Mouse (Mus musculus): ENCODE measurements around the gene Gucd1. TPM values are rescaled to one million over a fixed set of nuclear protein-coding genes. Genes with fewer than 3 reads are reported as not detected.

The Gucd1 gene
- polyA plus RNA-seq, 1 experiment from 2014 or later = 80.9 TPM

DNA sequence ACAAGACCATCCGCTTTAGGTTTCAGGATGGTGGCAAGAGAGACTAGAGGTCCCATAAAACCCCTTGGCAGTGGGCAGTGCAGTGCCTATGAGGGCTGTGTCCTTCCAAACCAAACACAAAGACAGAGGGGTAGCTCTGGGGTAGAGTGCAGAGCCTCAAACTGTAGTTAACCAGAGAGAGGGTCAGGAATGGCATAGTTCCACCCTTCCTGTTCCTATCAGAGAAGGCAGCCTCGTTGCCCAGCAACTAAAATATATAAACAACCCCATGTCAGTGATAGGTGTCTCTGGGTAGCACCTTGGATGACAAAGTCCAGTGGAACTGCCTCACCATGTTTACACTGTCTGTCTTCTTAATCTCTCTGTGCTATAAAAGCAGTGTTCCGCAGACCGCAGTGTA is 76.0 kb downstream of the Gucd1 start:
- Histone ChIP-seq H3K27ac (ENCODE audit: low read depth, low read length) (no peak overlapping the region; the same call in 1 of the 2 replicates), H3K9me3 (ENCODE audit: control insufficient read depth) (no peaks in the 10 kb centered on the region), H3K9ac (ENCODE audit: low read depth, low read length) (no peak overlapping the region), H3K36me3 (ENCODE audit: control insufficient read depth, insufficient read depth) (no peaks in the 10 kb centered on the region), H3K4me2 (replicated peaks; ENCODE audit: low read depth) (0 out of 2 replicates have a peak overlapping the region, but pooled peaks have one; percentile 37), H3K4me3 (ENCODE audit: low read depth, low read length) (no peak overlapping the region), H3K27me3 (replicated peaks; ENCODE audit: control insufficient read depth, insufficient read depth, low read length) (no peaks in the 10 kb centered on the region), H3K4me1 (replicated peaks; ENCODE audit: control insufficient read depth, insufficient read depth, low read length) (0 out of 2 replicates have a peak, but pooled peaks cover 6% of the 10 kb centered on the region)
- ATAC-seq = peak; percentile 91
- no peak for TF ChIP-seq CTCF (IDR thresholded peaks at IDR 0.05; ENCODE audit: low read depth)
- WGBS = 18% methylated on average over 4 of the region's 4 CpGs

GRCm38 (mm10) chr10:75440756-75441155 is 77.0 kb downstream of the Gucd1 start:
- Histone ChIP-seq H3K27ac (ENCODE audit: low read depth, low read length) (no peak overlapping the region), H3K4me3 (ENCODE audit: low read depth, low read length) (no peak overlapping the region), H3K4me2 (replicated peaks; ENCODE audit: low read depth) (no peak overlapping the region), H3K36me3 (ENCODE audit: control insufficient read depth, insufficient read depth) (no peaks in the 10 kb centered on the region), H3K9ac (ENCODE audit: low read depth, low read length) (no peak overlapping the region), H3K27me3 (replicated peaks; ENCODE audit: control insufficient read depth, insufficient read depth, low read length) (no peaks in the 10 kb centered on the region), H3K9me3 (ENCODE audit: control insufficient read depth) (no peaks in the 10 kb centered on the region), H3K4me1 (replicated peaks; ENCODE audit: control insufficient read depth, insufficient read depth, low read length) (0 out of 2 replicates have a peak, but pooled peaks cover 6% of the 10 kb centered on the region)
- WGBS = 82% methylated on average over 3 of the region's 3 CpGs
- TF ChIP-seq CTCF (IDR thresholded peaks at IDR 0.05; ENCODE audit: low read depth) = no peak
- peak; percentile 23; the same call in 1 of the 2 replicates for ATAC-seq

DNA sequence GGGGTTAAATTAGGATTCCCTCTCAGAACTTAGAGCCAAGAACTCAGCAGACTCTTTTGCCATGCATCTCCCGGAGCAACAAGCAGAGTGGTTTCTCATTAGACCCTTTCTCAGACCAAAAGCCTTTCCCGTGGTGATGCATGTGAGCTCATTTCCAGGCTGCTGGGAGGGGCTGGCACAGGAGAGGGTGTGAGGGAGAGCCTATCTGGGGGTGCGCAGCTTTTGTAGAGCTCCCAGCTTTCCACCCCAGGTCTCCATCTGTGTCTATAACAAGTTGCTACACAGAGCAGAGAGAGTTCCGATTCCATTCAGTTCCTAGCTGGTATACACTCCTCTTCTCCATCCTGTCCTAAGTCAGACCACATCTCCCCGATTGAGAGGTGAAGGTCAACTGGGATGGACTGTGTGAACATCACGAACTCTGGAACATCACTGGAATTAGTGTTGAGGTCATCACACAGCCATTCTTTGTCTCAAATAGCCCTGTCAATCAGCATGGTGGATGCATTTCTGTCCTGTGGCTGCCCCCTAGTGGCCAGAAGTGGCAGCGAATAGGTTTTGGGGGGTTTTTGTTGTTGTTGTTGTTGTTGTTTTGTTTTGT is 78.5 kb downstream of the Gucd1 start:
- 48% methylated on average over 7 of the region's 7 CpGs for WGBS
- no peak overlapping the region for H3K27ac ChIP-seq (ENCODE audit: low read depth, low read length)
- H3K9me3 ChIP-seq (ENCODE audit: control insufficient read depth) = no peaks in the 10 kb centered on the region
- H3K4me1 ChIP-seq (replicated peaks; ENCODE audit: control insufficient read depth, insufficient read depth, low read length) = 0 out of 2 replicates have a peak, but pooled peaks cover 6% of the 10 kb centered on the region
- ATAC-seq = no peak
- peak; percentile 92 for TF ChIP-seq CTCF (IDR thresholded peaks at IDR 0.05; ENCODE audit: low read depth)
- no peaks in the 10 kb centered on the region for H3K36me3 ChIP-seq (ENCODE audit: control insufficient read depth, insufficient read depth)
- H3K9ac ChIP-seq (ENCODE audit: low read depth, low read length) = no peak overlapping the region
- no peak overlapping the region for H3K4me3 ChIP-seq (ENCODE audit: low read depth, low read length)
- no peak overlapping the region for H3K4me2 ChIP-seq (replicated peaks; ENCODE audit: low read depth)
- no peaks in the 10 kb centered on the region for H3K27me3 ChIP-seq (replicated peaks; ENCODE audit: control insufficient read depth, insufficient read depth, low read length)

- no peak for TF ChIP-seq CTCF (IDR thresholded peaks at IDR 0.05; ENCODE audit: low read depth)
- 73% methylated on average over 13 of the region's 13 CpGs for WGBS
- Histone ChIP-seq H3K27ac (ENCODE audit: low read depth, low read length) (no peak overlapping the region), H3K27me3 (replicated peaks; ENCODE audit: control insufficient read depth, insufficient read depth, low read length) (no peaks in the 10 kb centered on the region), H3K4me3 (ENCODE audit: low read depth, low read length) (no peak overlapping the region), H3K9ac (ENCODE audit: low read depth, low read length) (no peak overlapping the region), H3K4me1 (replicated peaks; ENCODE audit: control insufficient read depth, insufficient read depth, low read length) (0 out of 2 replicates have a peak, but pooled peaks cover 6% of the 10 kb centered on the region), H3K9me3 (ENCODE audit: control insufficient read depth) (no peaks in the 10 kb centered on the region), H3K4me2 (replicated peaks; ENCODE audit: low read depth) (no peak overlapping the region), H3K36me3 (ENCODE audit: control insufficient read depth, insufficient read depth) (no peaks in the 10 kb centered on the region)
- no peak for ATAC-seq
These were observed 79.5 kb downstream of the Gucd1 start for GRCm38 (mm10) chr10:75438132-75438810.

GRCm38 (mm10) chr10:75437284-75437683 is 80.5 kb downstream of the Gucd1 start:
- H3K4me3 ChIP-seq (ENCODE audit: low read depth, low read length) = no peak overlapping the region
- H3K9ac ChIP-seq (ENCODE audit: low read depth, low read length) = no peak overlapping the region
- TF ChIP-seq CTCF (IDR thresholded peaks at IDR 0.05; ENCODE audit: low read depth) = no peak
- no peaks in the 10 kb centered on the region for H3K9me3 ChIP-seq (ENCODE audit: control insufficient read depth)
- no peaks in the 10 kb centered on the region for H3K36me3 ChIP-seq (ENCODE audit: control insufficient read depth, insufficient read depth)
- no peak for ATAC-seq
- no peak overlapping the region for H3K4me2 ChIP-seq (replicated peaks; ENCODE audit: low read depth)
- H3K4me1 ChIP-seq (replicated peaks; ENCODE audit: control insufficient read depth, insufficient read depth, low read length) = 0 out of 2 replicates have a peak, but pooled peaks cover 5% of the 10 kb centered on the region
- H3K27me3 ChIP-seq (replicated peaks; ENCODE audit: control insufficient read depth, insufficient read depth, low read length) = no peaks in the 10 kb centered on the region
- 100% methylated on average over 1 of the region's 1 CpGs for WGBS
- H3K27ac ChIP-seq (ENCODE audit: low read depth, low read length) = no peak overlapping the region

DNA sequence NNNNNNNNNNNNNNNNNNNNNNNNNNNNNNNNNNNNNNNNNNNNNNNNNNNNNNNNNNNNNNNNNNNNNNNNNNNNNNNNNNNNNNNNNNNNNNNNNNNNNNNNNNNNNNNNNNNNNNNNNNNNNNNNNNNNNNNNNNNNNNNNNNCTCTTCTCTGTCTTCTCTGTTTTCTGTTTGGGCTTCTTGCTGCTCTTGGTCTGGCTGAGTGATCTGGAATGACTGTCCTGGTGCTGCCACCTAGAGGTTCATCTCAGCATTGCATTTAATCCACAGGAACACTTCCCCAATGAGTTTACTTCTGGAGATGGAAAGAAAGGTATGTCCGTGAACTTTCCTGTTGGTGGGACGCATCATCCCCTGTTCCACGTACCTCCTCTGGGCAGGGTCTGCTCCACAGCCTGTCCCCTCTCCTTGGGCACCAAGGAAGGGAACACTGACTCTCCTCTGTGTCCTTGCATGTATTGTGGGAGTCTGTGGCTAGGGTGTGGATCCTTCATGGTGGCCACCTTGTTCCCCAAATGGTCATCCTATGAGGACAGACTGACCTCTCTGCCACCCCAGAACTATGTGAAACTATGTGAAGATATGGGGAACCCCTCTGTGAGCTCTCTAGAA is 81.1 kb downstream of the Gucd1 start:
- no peak overlapping the region for H3K9ac ChIP-seq (ENCODE audit: low read depth, low read length)
- no peak for ATAC-seq
- H3K36me3 ChIP-seq (ENCODE audit: control insufficient read depth, insufficient read depth) = no peaks in the 10 kb centered on the region
- no peaks in the 10 kb centered on the region for H3K27me3 ChIP-seq (replicated peaks; ENCODE audit: control insufficient read depth, insufficient read depth, low read length)
- peak; percentile 95 for TF ChIP-seq CTCF (IDR thresholded peaks at IDR 0.05; ENCODE audit: low read depth)
- no peak overlapping the region for H3K4me3 ChIP-seq (ENCODE audit: low read depth, low read length)
- H3K4me2 ChIP-seq (replicated peaks; ENCODE audit: low read depth) = no peak overlapping the region
- 0 out of 2 replicates have a peak, but pooled peaks cover 2% of the 10 kb centered on the region for H3K4me1 ChIP-seq (replicated peaks; ENCODE audit: control insufficient read depth, insufficient read depth, low read length)
- no peaks in the 10 kb centered on the region for H3K9me3 ChIP-seq (ENCODE audit: control insufficient read depth)
- H3K27ac ChIP-seq (ENCODE audit: low read depth, low read length) = no peak overlapping the region
- 9% methylated on average over 3 of the region's 3 CpGs for WGBS
